Mouse (Mus musculus): Measurements from ENCODE around the gene 3300002I08Rik.

- TF ChIP-seq CTCF (IDR thresholded peaks at IDR 0.05; ENCODE audit: control insufficient read depth, insufficient read depth, insufficient replicate concordance, low read depth, low read length), result no peak
- TF ChIP-seq POLR2A (IDR thresholded peaks at IDR 0.05; ENCODE audit: control insufficient read depth, low read depth, low read length), result no peak
These were observed 68.9 kb downstream of the 3300002I08Rik start for GRCm38 (mm10) chr2:150293669-150294068.

All from testis, adult 2 months (tissue).